Mouse (Mus musculus) heart, postnatal 0 days (tissue): ENCODE measurements around the gene Ndufa11.

ENCODE experiments used
- CTCF ChIP-seq: IDR thresholded peaks from 2 replicates; pipeline ENCODE4 v1.5.1; 2016; ENCODE audit warnings: antibody characterized with exemption, control low read depth, low read depth
- EP300 ChIP-seq: IDR thresholded peaks from 2 replicates; pipeline ENCODE4 v1.6.1; 2016; ENCODE audit warnings: antibody characterized with exemption, low read depth

GRCm38 (mm10) chr17:56738221-56738620 lies 20.7 kb downstream of the Ndufa11 start:
- TF ChIP-seq CTCF (no peak), EP300 (no peak)
